In the genomic region with DNA sequence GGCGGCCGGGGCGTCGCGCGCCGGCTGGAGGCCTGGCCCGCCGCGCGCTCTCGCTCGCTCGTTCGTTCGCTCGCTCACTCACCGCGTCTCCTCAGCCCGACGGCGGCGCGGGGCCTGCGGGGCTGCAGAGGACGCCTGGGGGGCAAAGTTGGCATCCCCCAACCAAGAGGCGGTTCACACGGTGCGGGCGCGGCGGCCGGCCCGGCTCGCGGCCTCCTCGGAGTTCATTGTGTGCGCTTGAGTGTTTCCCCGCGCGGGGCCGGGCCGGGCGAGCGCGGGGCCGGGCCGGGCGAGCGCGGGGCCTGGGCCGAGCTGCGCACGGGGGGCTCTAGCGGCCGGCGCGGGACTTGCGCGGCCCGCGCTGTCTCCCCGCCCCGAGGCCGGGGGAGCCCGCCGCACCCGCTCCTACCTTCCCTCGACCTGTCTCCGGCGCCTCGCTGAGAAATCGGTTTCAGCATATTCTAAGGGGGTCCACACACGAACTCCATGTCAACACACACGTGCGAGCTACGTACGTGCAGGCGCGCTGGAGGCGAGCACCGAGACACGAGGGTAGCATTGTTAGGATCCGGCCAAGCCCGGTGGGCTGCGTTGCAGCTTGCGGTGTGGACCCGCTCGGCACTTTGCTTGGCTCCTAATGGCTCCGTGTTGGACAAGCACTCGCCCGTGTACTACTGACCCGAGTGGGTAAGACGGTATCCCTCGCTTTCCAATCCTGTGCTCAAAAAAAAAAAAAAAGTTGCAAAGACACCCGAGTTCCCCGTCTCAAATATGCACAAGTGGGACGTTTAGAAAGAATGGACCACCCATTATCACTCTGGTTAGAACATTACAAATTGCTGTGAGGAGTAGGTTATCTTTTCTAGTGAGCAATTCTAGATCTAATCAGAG, we compare ENCODE assay signal across 8 mouse cellular contexts. TPM values are rescaled to one million over a fixed set of nuclear protein-coding genes. Genes with fewer than 3 reads are reported as not detected.
DNase-seq lines count a peak whose midpoint lies in the region; ATAC-seq and TF ChIP-seq lines count a peak whose summit lies in the region.

Gene Zmynd11, minus strand, starts transcription at position 685 of the 891 bp plus-strand sequence.

- peak within 1 kb of the TSS; percentile 64 for H3K27ac ChIP-seq in brown adipose tissue, adult 24 weeks (replicated peaks; ENCODE audit: low read depth, low read length)
- peak within 1 kb of the TSS; percentile 99 for H3K27ac ChIP-seq in forebrain, embryonic 13.5 days
- H3K27ac ChIP-seq in heart, embryonic 16.5 days (ENCODE audit: low read length), result peak within 1 kb of the TSS; percentile 98
- H3K27ac ChIP-seq in liver, postnatal 0 days (ENCODE audit: low read depth), result peak within 1 kb of the TSS; percentile 89
- H3K27ac ChIP-seq in neural tube, embryonic 12.5 days, result peak within 1 kb of the TSS; percentile 98
- peak within 1 kb of the TSS; percentile 99 for H3K27ac ChIP-seq in stomach, postnatal 0 days (replicated peaks)

- ATAC-seq in forebrain, embryonic 13.5 days, result peak; percentile 88
- peak; percentile 74 for ATAC-seq in heart, embryonic 16.5 days (replicated peaks; ENCODE audit: extremely low read depth, insufficient read depth, low FRiP score)
- peak; percentile 76 for ATAC-seq in liver, postnatal 0 days
- ATAC-seq in neural tube, embryonic 12.5 days (ENCODE audit: low FRiP score, low read depth), result peak; percentile 86
- peak; percentile 82 for ATAC-seq in stomach, postnatal 0 days (ENCODE audit: low FRiP score, low TSS enrichment)

- no peaks in the 10 kb centered on the region for H3K36me3 ChIP-seq in forebrain, embryonic 13.5 days (ENCODE audit: poor library complexity, severe bottlenecking)
- no peaks in the 10 kb centered on the region for H3K36me3 ChIP-seq in heart, embryonic 16.5 days (ENCODE audit: control insufficient read depth, insufficient read depth)
- no peaks in the 10 kb centered on the region for H3K36me3 ChIP-seq in liver, postnatal 0 days (replicated peaks; ENCODE audit: insufficient read depth, low read length)
- H3K36me3 ChIP-seq in neural tube, embryonic 12.5 days, result no peaks in the 10 kb centered on the region
- no peaks in the 10 kb centered on the region for H3K36me3 ChIP-seq in stomach, postnatal 0 days (ENCODE audit: control insufficient read depth, insufficient read depth, low read length)

- H3K9ac ChIP-seq in forebrain, embryonic 13.5 days, result peak within 1 kb of the TSS; percentile 98
- peak within 1 kb of the TSS; percentile 100 for H3K9ac ChIP-seq in heart, embryonic 16.5 days (ENCODE audit: low read length)
- peak within 1 kb of the TSS; percentile 88 for H3K9ac ChIP-seq in liver, postnatal 0 days (replicated peaks)
- peak within 1 kb of the TSS; percentile 99 for H3K9ac ChIP-seq in neural tube, embryonic 12.5 days
- peak within 1 kb of the TSS; percentile 100 for H3K9ac ChIP-seq in stomach, postnatal 0 days (ENCODE audit: low read length)

- H3K9me3 ChIP-seq in forebrain, embryonic 13.5 days (replicated peaks), result no peaks in the 10 kb centered on the region
- no peaks in the 10 kb centered on the region for H3K9me3 ChIP-seq in heart, embryonic 16.5 days (replicated peaks; ENCODE audit: control insufficient read depth, low read length)
- H3K9me3 ChIP-seq in liver, postnatal 0 days (ENCODE audit: low read length), result no peaks in the 10 kb centered on the region
- H3K9me3 ChIP-seq in neural tube, embryonic 12.5 days, result no peaks in the 10 kb centered on the region
- H3K9me3 ChIP-seq in stomach, postnatal 0 days (ENCODE audit: control insufficient read depth, low read length), result no peaks in the 10 kb centered on the region

- no peaks in the 10 kb centered on the region; the same call in 1 of the 2 replicates for H3K4me1 ChIP-seq in brown adipose tissue, adult 24 weeks (ENCODE audit: control insufficient read depth, insufficient read depth, insufficient read length, low read length)
- H3K4me1 ChIP-seq in forebrain, embryonic 13.5 days, result peaks cover 43% of the 10 kb centered on the region
- peaks cover 40% of the 10 kb centered on the region for H3K4me1 ChIP-seq in heart, embryonic 16.5 days (ENCODE audit: control insufficient read depth, insufficient read depth, low read length)
- peaks cover 21% of the 10 kb centered on the region for H3K4me1 ChIP-seq in liver, postnatal 0 days (ENCODE audit: insufficient read depth)
- H3K4me1 ChIP-seq in neural tube, embryonic 12.5 days, result peaks cover 37% of the 10 kb centered on the region
- no peaks in the 10 kb centered on the region; the same call in 1 of the 2 replicates for H3K4me1 ChIP-seq in stomach, postnatal 0 days (replicated peaks; ENCODE audit: control insufficient read depth, insufficient read depth)

- 0 out of 2 replicates have a peak, but pooled peaks cover 2% of the 10 kb centered on the region for H3K27me3 ChIP-seq in forebrain, embryonic 13.5 days
- H3K27me3 ChIP-seq in heart, embryonic 16.5 days (ENCODE audit: control insufficient read depth, insufficient read depth, low read length), result no peaks in the 10 kb centered on the region
- H3K27me3 ChIP-seq in liver, postnatal 0 days (ENCODE audit: insufficient read depth, low read length), result no peaks in the 10 kb centered on the region
- no peaks in the 10 kb centered on the region for H3K27me3 ChIP-seq in neural tube, embryonic 12.5 days (replicated peaks)
- no peaks in the 10 kb centered on the region for H3K27me3 ChIP-seq in stomach, postnatal 0 days (ENCODE audit: control insufficient read depth, insufficient read depth, low read length)

- TF ChIP-seq EP300 in liver, postnatal 0 days (IDR thresholded peaks at IDR 0.05; ENCODE audit: low read depth), result no peak
- no peak for TF ChIP-seq EP300 in stomach, postnatal 0 days (optimal IDR thresholded peaks at IDR 0.05)

- DNase-seq in CD8-positive naive resting alpha-beta T cell, adult 2 months (ENCODE audit: low read depth in 2 of 2, low spot score in 2 of 2), result peak; percentile 36 to 51
- peak; percentile 38 to 63 for DNase-seq in kidney, postnatal 25 days
- DNase-seq in liver, postnatal 0 days, result peak; percentile 65
- peak; percentile 63 for DNase-seq in stomach, postnatal 0 days (ENCODE audit: low spot score)

- TF ChIP-seq CTCF in liver, postnatal 0 days (IDR thresholded peaks at IDR 0.05; ENCODE audit: low read depth), result 0 out of 2 replicates have a peak, but pooled peaks have one; percentile 2
- peak; percentile 31; the same call in 1 of the 2 replicates for TF ChIP-seq CTCF in stomach, postnatal 0 days (IDR thresholded peaks at IDR 0.05; ENCODE audit: low read depth)

- peak within 1 kb of the TSS; percentile 83 for H3K4me3 ChIP-seq in brown adipose tissue, adult 24 weeks (ENCODE audit: insufficient read depth, low read depth, low read length)
- H3K4me3 ChIP-seq in forebrain, embryonic 13.5 days, result peak within 1 kb of the TSS; percentile 81
- peak within 1 kb of the TSS; percentile 98 for H3K4me3 ChIP-seq in heart, embryonic 16.5 days (ENCODE audit: low read length)
- peak within 1 kb of the TSS; percentile 90 for H3K4me3 ChIP-seq in liver, postnatal 0 days (ENCODE audit: low read depth, low read length)
- H3K4me3 ChIP-seq in neural tube, embryonic 12.5 days, result peak within 1 kb of the TSS; percentile 95
- H3K4me3 ChIP-seq in stomach, postnatal 0 days (ENCODE audit: low read depth, low read length), result peak within 1 kb of the TSS; percentile 92

- peak within 1 kb of the TSS; percentile 76 for H3K4me2 ChIP-seq in forebrain, embryonic 13.5 days
- H3K4me2 ChIP-seq in heart, embryonic 16.5 days (ENCODE audit: low read depth, low read length), result peak within 1 kb of the TSS; percentile 81
- H3K4me2 ChIP-seq in liver, postnatal 0 days (ENCODE audit: low read depth, low read length), result peak within 1 kb of the TSS; percentile 89
- H3K4me2 ChIP-seq in neural tube, embryonic 12.5 days (replicated peaks), result peak within 1 kb of the TSS; percentile 78
- peak within 1 kb of the TSS; percentile 74 for H3K4me2 ChIP-seq in stomach, postnatal 0 days (replicated peaks; ENCODE audit: low read depth)

- WGBS in forebrain, embryonic 13.5 days, result under 1% methylated on average over 80 of the region's 98 CpGs
- WGBS in heart, embryonic 16.5 days, result under 1% methylated on average over 96 of the region's 98 CpGs
- WGBS in liver, postnatal 0 days (ENCODE audit: insufficient replicate concordance), result under 1% methylated on average over 65 of the region's 98 CpGs
- under 1% methylated on average over 96 of the region's 98 CpGs for WGBS in neural tube, embryonic 12.5 days
- WGBS in stomach, postnatal 0 days, result under 1% methylated on average over 70 of the region's 98 CpGs

RNA-seq across cellular contexts. Expression of gene Zmynd11, which starts in this region (rescaled TPM):
- polyA plus RNA-seq in brown adipose tissue, adult 24 weeks (2012; ENCODE audit: insufficient read depth, insufficient read length, missing spikeins), result 55.8 and 69.9 TPM in 2 replicates
- polyA plus RNA-seq in forebrain, embryonic 13.5 days (2015; fragmentation: Nextera tagmentation; extraction: Ambion mirVana), result 139 and 142 TPM in 2 replicates
- 116 and 117 TPM in 2 replicates for polyA plus RNA-seq in heart, embryonic 16.5 days (2015; fragmentation: Nextera tagmentation; extraction: Ambion mirVana)
- polyA plus RNA-seq in liver, postnatal 0 days (2015; fragmentation: Nextera tagmentation; extraction: Ambion mirVana), result 19.4 and 21.2 TPM in 2 replicates
- 109 and 112 TPM in 2 replicates for polyA plus RNA-seq in neural tube, embryonic 12.5 days (2016; fragmentation: Nextera tagmentation; extraction: Ambion mirVana)
- 47.0 and 47.7 TPM in 2 replicates for polyA plus RNA-seq in stomach, postnatal 0 days (2015; fragmentation: Nextera tagmentation; extraction: Ambion mirVana)

Comparison
In these comparisons a context has a peak if more than half of its experiments do, and no peak if none do; other contexts are left out.
1. Peak in every context shown above with its lines: DNase-seq, ATAC-seq, H3K4me3 ChIP-seq and H3K27ac ChIP-seq.